Mouse (Mus musculus) layer of hippocampus, adult 2 months (tissue): Measurements from ENCODE around the gene Dnaic1. TPM values are rescaled to one million over a fixed set of nuclear protein-coding genes. Genes with fewer than 3 reads are reported as not detected.

ENCODE experiments used
- DNase-seq, 2 experiments: peaks; one replicate each; pipeline ENCODE4 v3.0.0; 2022; ENCODE audit warnings: low spot score in 2 of 2
- H3K27ac ChIP-seq: fragments of 200-600 bp; 2 replicates; pipeline ENCODE4 v1.8.1; 2022
- H3K4me3 ChIP-seq: fragments of 200-600 bp; 2 replicates; pipeline ENCODE4 v1.8.1; 2022; ENCODE audit warnings: mild to moderate bottlenecking
- CTCF ChIP-seq: fragments of 200-600 bp; conservative IDR thresholded peaks from 2 replicates; pipeline ENCODE4 v1.8.1; 2022; ENCODE audit warnings: antibody characterized with exemption, mild to moderate bottlenecking, moderate library complexity
- long read RNA-seq, 2 experiments: library from polyadenylated mRNA; stranded (forward); transcript quantifications; one replicate each; pipeline ENCODE4 v2.0.0; 2021; ENCODE audit warnings: borderline mapping rate in 2 of 2
- total RNA-seq, 2 experiments: library from RNA; stranded (reverse); gene quantifications; 2 replicates each; pipeline ENCODE4 v1.2.3; 2021

Dnaic1 gene
- total RNA-seq = 1 to 10 TPM; 7.7 to 8.3 TPM
- long read RNA-seq, experiment 1, partial matches to known transcripts = 1 of 3 reads
- long read RNA-seq, experiment 1, other reads (novel, unspliced or antisense) = 0 of 3 reads
- long read RNA-seq, experiment 2, partial matches to known transcripts = 0 of 1 reads
- long read RNA-seq, experiment 2, other reads (novel, unspliced or antisense) = 0 of 1 reads

- peak; percentile 98 to 99 for DNase-seq
- peak within 1 kb of the TSS; percentile 96 for H3K27ac ChIP-seq
- peak; percentile 82 for TF ChIP-seq CTCF
- H3K4me3 ChIP-seq = peak within 1 kb of the TSS; percentile 71
Observed at GRCm38 (mm10) chr4:41569411-41569885, at the start of gene Dnaic1, which contains the start of gene Fam219a. Gene Dnaic1 (plus strand): TSS chr4:41569775. Gene Fam219a (minus strand): TSS chr4:41569538.

- no peak for DNase-seq
- H3K4me3 ChIP-seq = no peak overlapping the region
- H3K27ac ChIP-seq = no peak overlapping the region
- TF ChIP-seq CTCF = no peak
Observed at GRCm38 (mm10) chr4:41520641-41521040, 48.9 kb upstream of the Dnaic1 start.

- no peak overlapping the region for H3K27ac ChIP-seq
- TF ChIP-seq CTCF = no peak
- no peak for DNase-seq
- no peak overlapping the region for H3K4me3 ChIP-seq
Observed at GRCm38 (mm10) chr4:41522136-41522535, 47.4 kb upstream of the Dnaic1 start.

GRCm38 (mm10) chr4:41522788-41523187 is 46.8 kb upstream of the Dnaic1 start:
- peak in 1 of 2 experiments; percentile 69 for DNase-seq
- peak; percentile 97 for TF ChIP-seq CTCF
- no peak overlapping the region for H3K4me3 ChIP-seq
- H3K27ac ChIP-seq = no peak overlapping the region

GRCm38 (mm10) chr4:41523839-41524238 is 45.7 kb upstream of the Dnaic1 start:
- no peak for TF ChIP-seq CTCF
- no peak for DNase-seq
- no peak overlapping the region for H3K27ac ChIP-seq
- no peak overlapping the region for H3K4me3 ChIP-seq

GRCm38 (mm10) chr4:41524829-41525228 is 44.7 kb upstream of the Dnaic1 start:
- TF ChIP-seq CTCF = no peak
- no peak for DNase-seq
- H3K4me3 ChIP-seq = no peak overlapping the region
- no peak overlapping the region for H3K27ac ChIP-seq

GRCm38 (mm10) chr4:41526553-41526952 is 43.0 kb upstream of the Dnaic1 start:
- no peak overlapping the region for H3K4me3 ChIP-seq
- no peak for TF ChIP-seq CTCF
- DNase-seq = no peak
- H3K27ac ChIP-seq = 0 out of 2 replicates have a peak overlapping the region, but pooled peaks have one; percentile 7

GRCm38 (mm10) chr4:41527076-41527475 is 42.5 kb upstream of the Dnaic1 start:
- Histone ChIP-seq H3K4me3 (no peak overlapping the region), H3K27ac (0 out of 2 replicates have a peak overlapping the region, but pooled peaks have one; percentile 7)

GRCm38 (mm10) chr4:41527996-41528395 is 41.6 kb upstream of the Dnaic1 start:
- Histone ChIP-seq H3K4me3 (no peak overlapping the region), H3K27ac (no peak overlapping the region)
- DNase-seq = no peak
- TF ChIP-seq CTCF = no peak

More at GRCm38 (mm10) chr4:41527076-41527475, 42.5 kb upstream of the Dnaic1 start:
- DNase-seq = no peak
- no peak for TF ChIP-seq CTCF

GRCm38 (mm10) chr4:41532420-41532819 is 37.2 kb upstream of the Dnaic1 start:
- no peak for DNase-seq

GRCm38 (mm10) chr4:41534866-41535265 is 34.7 kb upstream of the Dnaic1 start:
- DNase-seq = no peak
- Histone ChIP-seq H3K4me3 (no peak overlapping the region), H3K27ac (no peak overlapping the region)
- no peak for TF ChIP-seq CTCF

More at GRCm38 (mm10) chr4:41532420-41532819, 37.2 kb upstream of the Dnaic1 start:
- Histone ChIP-seq H3K4me3 (no peak overlapping the region), H3K27ac (no peak overlapping the region)
- no peak for TF ChIP-seq CTCF

- Histone ChIP-seq H3K4me3 (no peak overlapping the region), H3K27ac (peak overlapping the region; percentile 51; the same call in 1 of the 2 replicates)
- DNase-seq = no peak
- TF ChIP-seq CTCF = no peak
Observed at GRCm38 (mm10) chr4:41542136-41542535, 27.4 kb upstream of the Dnaic1 start.

- no peak for DNase-seq
- Histone ChIP-seq H3K4me3 (no peak overlapping the region), H3K27ac (peak overlapping the region; percentile 50; the same call in 1 of the 2 replicates)
- TF ChIP-seq CTCF = no peak
Observed at GRCm38 (mm10) chr4:41545985-41546384, 23.6 kb upstream of the Dnaic1 start.

GRCm38 (mm10) chr4:41547086-41547485 is 22.5 kb upstream of the Dnaic1 start:
- no peak for TF ChIP-seq CTCF
- Histone ChIP-seq H3K27ac (no peak overlapping the region), H3K4me3 (no peak overlapping the region)
- no peak for DNase-seq
